Mouse (Mus musculus) kidney, adult 18-20 months (tissue): ENCODE data around the gene Pygb.

Experiments used
- DNase-seq: peaks from one replicate; pipeline ENCODE4 v3.0.0; 2021

Gene Pygb

GRCm38 (mm10) chr2:150798084-150798483, 11.5 kb downstream of the Pygb start:
- DNase-seq: no peak

GRCm38 (mm10) chr2:150800616-150801015, 14.1 kb downstream of the Pygb start:
- no peak for DNase-seq

- DNase-seq: no peak
These were observed 16.5 kb downstream of the Pygb start for GRCm38 (mm10) chr2:150803035-150803434.

GRCm38 (mm10) chr2:150808381-150808780, 21.8 kb downstream of the Pygb start:
- no peak for DNase-seq

GRCm38 (mm10) chr2:150808812-150809211, 22.3 kb downstream of the Pygb start:
- no peak for DNase-seq

- DNase-seq: no peak
These were observed 24.1 kb downstream of the Pygb start for GRCm38 (mm10) chr2:150810603-150811002.

- DNase-seq: no peak
These were observed 26.3 kb downstream of the Pygb start for GRCm38 (mm10) chr2:150812816-150813215.

GRCm38 (mm10) chr2:150816676-150817402, 30.3 kb downstream of the Pygb start:
- DNase-seq: no peak

- no peak for DNase-seq
These were observed 32.2 kb downstream of the Pygb start for GRCm38 (mm10) chr2:150818742-150819141.

GRCm38 (mm10) chr2:150820720-150821119, 34.2 kb downstream of the Pygb start:
- no peak for DNase-seq

GRCm38 (mm10) chr2:150822987-150823386, 36.5 kb downstream of the Pygb start:
- no peak for DNase-seq

- no peak for DNase-seq
These were observed 39.9 kb downstream of the Pygb start for GRCm38 (mm10) chr2:150826426-150826825.

- DNase-seq: no peak
These were observed 41.6 kb downstream of the Pygb start for GRCm38 (mm10) chr2:150828164-150828563.

- DNase-seq: no peak
These were observed 42.1 kb downstream of the Pygb start for GRCm38 (mm10) chr2:150828654-150829053.

GRCm38 (mm10) chr2:150830011-150830410, 43.5 kb downstream of the Pygb start:
- DNase-seq: no peak

- DNase-seq: no peak
These were observed 44.4 kb downstream of the Pygb start for GRCm38 (mm10) chr2:150830911-150831441.

- peak; percentile 46 for DNase-seq
These were observed 45.5 kb downstream of the Pygb start for GRCm38 (mm10) chr2:150832029-150832428.

GRCm38 (mm10) chr2:150834616-150835015, 48.1 kb downstream of the Pygb start:
- no peak for DNase-seq

GRCm38 (mm10) chr2:150835975-150836374, 49.4 kb downstream of the Pygb start:
- no peak for DNase-seq

- no peak for DNase-seq
These were observed 50.4 kb downstream of the Pygb start for GRCm38 (mm10) chr2:150836906-150837305.

GRCm38 (mm10) chr2:150837781-150838180, 51.2 kb downstream of the Pygb start:
- DNase-seq: no peak

- DNase-seq: no peak
These were observed 53.3 kb downstream of the Pygb start for GRCm38 (mm10) chr2:150839686-150840471.

GRCm38 (mm10) chr2:150841109-150841508, 54.6 kb downstream of the Pygb start:
- DNase-seq: no peak

- DNase-seq: no peak
These were observed 55.5 kb downstream of the Pygb start for GRCm38 (mm10) chr2:150842049-150842461.
